Mouse (Mus musculus) heart, embryonic 10.5 days (tissue): ENCODE measurements around the gene Olfr635. TPM values are rescaled to one million over a fixed set of nuclear protein-coding genes. Genes with fewer than 3 reads are reported as not detected.

Experiments used
- DNase-seq: peaks from one replicate; pipeline ENCODE4 v3.0.0-alpha.2; 2017; ENCODE audit warnings: low spot score
- H3K27ac ChIP-seq: fragments of 300-500 bp; sonication (generic); 2 replicates; pipeline ENCODE4 v1.5.1; 2016; ENCODE audit warnings: mild to moderate bottlenecking
- H3K27me3 ChIP-seq: fragments of 300-500 bp; sonication (generic); 2 replicates; pipeline ENCODE4 v1.6.1; 2016; ENCODE audit warnings: mild to moderate bottlenecking; ENCODE audit not compliant: poor library complexity, insufficient read depth, severe bottlenecking
- H3K36me3 ChIP-seq: fragments of 300-500 bp; sonication (generic); 2 replicates; pipeline ENCODE4 v1.6.1; 2016; ENCODE audit warnings: mild to moderate bottlenecking, moderate library complexity
- H3K4me1 ChIP-seq: fragments of 300-500 bp; sonication (generic); 2 replicates; pipeline ENCODE4 v1.6.1; 2016; ENCODE audit warnings: mild to moderate bottlenecking
- H3K4me3 ChIP-seq: fragments of 300-500 bp; sonication (generic); 2 replicates; pipeline ENCODE4 v1.5.1; 2016; ENCODE audit warnings: mild to moderate bottlenecking, moderate library complexity
- H3K9me3 ChIP-seq: fragments of 300-500 bp; sonication (generic); 2 replicates; pipeline ENCODE4 v1.6.1; 2016; ENCODE audit warnings: mild to moderate bottlenecking, moderate library complexity
- WGBS: fragments of 180-500 bp; shearing (Covaris S2); methylation state at CpG from one replicate; pipeline ENCODE4 v1.1.7; 2016; 5-methylcytosine and 5-hydroxymethylcytosine counted together
- polyA plus RNA-seq: library from polyadenylated mRNA; unstranded; fragments of >200 nt; fragmentation: Nextera tagmentation; extraction: Ambion mirVana; gene quantifications from 2 replicates; pipeline ENCODE4 v1.2.1, GENCODE M21; 2016

Gene Olfr635
- polyA plus RNA-seq, 1 experiment from 2014 or later: not detected

DNA sequence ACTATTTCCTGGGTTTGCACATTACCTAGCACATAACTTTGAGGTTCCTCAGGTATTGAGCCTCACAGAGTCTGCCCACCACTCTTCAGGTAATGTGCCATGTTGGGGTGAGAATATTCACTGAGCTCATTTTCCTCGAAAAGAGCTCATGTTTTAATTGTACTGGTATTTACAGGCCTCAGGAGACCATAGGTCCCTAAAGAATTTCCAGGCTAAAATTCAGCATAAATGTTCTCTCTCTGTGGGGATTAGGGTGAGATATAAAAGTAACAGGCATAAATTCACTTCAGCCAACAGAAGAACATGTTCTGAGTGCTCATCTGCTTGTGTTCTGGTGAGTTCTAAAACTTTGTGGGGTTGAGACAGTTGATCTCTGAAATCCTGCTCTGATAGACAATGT lies 64.2 kb downstream of the Olfr635 start, which contains the start of gene Olfr641:
TSS of gene Olfr641 (plus strand) at position 301 of the 400 bp plus-strand sequence.
- Histone ChIP-seq H3K36me3 (no peaks in the 10 kb centered on the region), H3K4me1 (no peaks in the 10 kb centered on the region), H3K27me3 (no peaks in the 10 kb centered on the region), H3K27ac (no peak within 1 kb of the TSS), H3K4me3 (no peak within 1 kb of the TSS), H3K9me3 (no peaks in the 10 kb centered on the region)
- DNase-seq: no peak
- 62% methylated on average over 1 of the region's 1 CpGs for WGBS

Other genes with a start within 250 kb of the Olfr635 start
- gene Olfr628, start 240.8 kb upstream of the Olfr635 start, polyA plus RNA-seq: not detected in 2 replicates
- not detected in 2 replicates for gene Olfr629, start 226.2 kb upstream of the Olfr635 start, polyA plus RNA-seq
- gene Olfr630, start 213.8 kb upstream of the Olfr635 start, polyA plus RNA-seq: not detected in 2 replicates
- gene Olfr69, start 199.6 kb upstream of the Olfr635 start, polyA plus RNA-seq: not detected in 2 replicates
- gene Olfr68, start 191.5 kb upstream of the Olfr635 start, polyA plus RNA-seq: not detected in 2 replicates
- not detected in 2 replicates for gene Olfr67, start 179.3 kb upstream of the Olfr635 start, polyA plus RNA-seq
- gene Hbb-bt, start 157.2 kb upstream of the Olfr635 start, polyA plus RNA-seq: 442 and 979 TPM in 2 replicates
- gene Hbb-bs, start 143.1 kb upstream of the Olfr635 start, polyA plus RNA-seq: 173 and 274 TPM in 2 replicates
- gene Hbb-bh2, start 130.6 kb upstream of the Olfr635 start, polyA plus RNA-seq: 0.28 and 1.2 TPM in 2 replicates
- gene Hbb-bh1, start 128.0 kb upstream of the Olfr635 start, polyA plus RNA-seq: 8,898 and 9,884 TPM in 2 replicates
- gene Hbb-y, start 117.9 kb upstream of the Olfr635 start, polyA plus RNA-seq: 17,516 and 23,478 TPM in 2 replicates
- not detected in 2 replicates for gene Olfr66, start 84.9 kb upstream of the Olfr635 start, polyA plus RNA-seq
- not detected in 2 replicates for gene Olfr64, start 76.7 kb upstream of the Olfr635 start, polyA plus RNA-seq
- not detected in 2 replicates for gene Olfr65, start 67.7 kb upstream of the Olfr635 start, polyA plus RNA-seq
- not detected in 2 replicates for gene Olfr631, start 42.3 kb upstream of the Olfr635 start, polyA plus RNA-seq
- not detected in 2 replicates for gene Olfr632, start 36.8 kb upstream of the Olfr635 start, polyA plus RNA-seq
- not detected in 2 replicates for gene Olfr633, start 26.7 kb upstream of the Olfr635 start, polyA plus RNA-seq
- gene Olfr638, start 27.6 kb downstream of the Olfr635 start, polyA plus RNA-seq: not detected in 2 replicates
- not detected in 2 replicates for gene Olfr639, start 46.2 kb downstream of the Olfr635 start, polyA plus RNA-seq
- not detected in 2 replicates for gene Olfr640, start 54.4 kb downstream of the Olfr635 start, polyA plus RNA-seq
- gene Olfr641, start 64.3 kb downstream of the Olfr635 start, polyA plus RNA-seq: not detected in 2 replicates
- not detected in 2 replicates for gene Olfr642, start 81.5 kb downstream of the Olfr635 start, polyA plus RNA-seq
- not detected in 2 replicates for gene 4930516K23Rik, start 90.3 kb downstream of the Olfr635 start, polyA plus RNA-seq
- not detected in 2 replicates for gene Olfr644, start 100.7 kb downstream of the Olfr635 start, polyA plus RNA-seq
- not detected in 2 replicates for gene Olfr645, start 114.3 kb downstream of the Olfr635 start, polyA plus RNA-seq
- gene Olfr646, start 133.7 kb downstream of the Olfr635 start, polyA plus RNA-seq: not detected in 2 replicates
- gene Ubqln5, start 158.7 kb downstream of the Olfr635 start, polyA plus RNA-seq: not detected in 2 replicates
- gene Olfr643, start 166.3 kb downstream of the Olfr635 start, polyA plus RNA-seq: not detected in 2 replicates
- not detected in 2 replicates for gene Ubqln3, start 172.1 kb downstream of the Olfr635 start, polyA plus RNA-seq
- not detected in 2 replicates for gene Ubqlnl, start 179.4 kb downstream of the Olfr635 start, polyA plus RNA-seq
- not detected in 2 replicates for gene Olfm5, start 193.7 kb downstream of the Olfr635 start, polyA plus RNA-seq
- 0.21 and 0.28 TPM in 2 replicates for gene Olfr648, start 212.2 kb downstream of the Olfr635 start, polyA plus RNA-seq
- gene Olfr649, start 224.8 kb downstream of the Olfr635 start, polyA plus RNA-seq: not detected in 2 replicates
- 9.8 and 12.3 TPM in 2 replicates for gene Trim6, start 247.6 kb downstream of the Olfr635 start, polyA plus RNA-seq